Mouse (Mus musculus) heart, postnatal 25 days (tissue): ENCODE measurements around the gene 1110059E24Rik. TPM values are rescaled to one million over a fixed set of nuclear protein-coding genes. Genes with fewer than 3 reads are reported as not detected.

Experiments used
- total RNA-seq, 2 experiments: library from RNA; stranded (reverse); gene quantifications; 2 replicates each; pipeline ENCODE4 v1.2.3; 2021

The 1110059E24Rik gene
- total RNA-seq, 2 experiments from 2014 or later, result 13.2 to 14.6 TPM

Other genes starting within 250 kb of the 1110059E24Rik start
- gene Gda, start 179.5 kb downstream of the 1110059E24Rik start, total RNA-seq, result 10 to 100 TPM; 15.0 to 20.3 TPM
- 10 to 100 TPM; 13.5 to 13.7 TPM for gene Abhd17b, start 209 bp upstream of the 1110059E24Rik start, total RNA-seq
- 10 to 100 TPM; 13.7 to 14.1 TPM for gene Cemip2, start 125.4 kb upstream of the 1110059E24Rik start, total RNA-seq